Mouse (Mus musculus) erythroblast, embryonic 14.5 days (primary cell): ENCODE measurements around the gene Rnf115.

Source experiments
- GATA1 ChIP-seq: IDR thresholded peaks from 2 replicates; pipeline ENCODE4 v1.6.1; 2012; ENCODE audit warnings: low read length, inconsistent platforms, mixed read lengths
- TAL1 ChIP-seq: IDR thresholded peaks from 3 replicates; pipeline ENCODE4 v1.6.1; 2012; ENCODE audit warnings: low read length, inconsistent platforms, mixed read lengths

- no peak for TF ChIP-seq TAL1
- TF ChIP-seq GATA1, result no peak
These were observed 26.5 kb upstream of the Rnf115 start for GRCm38 (mm10) chr3:96701003-96701402.
